9 mouse cellular contexts compared by ENCODE assay signal in genomic region chrX:137667011-137667410, GRCm38 (mm10).
A peak's percentile ranks its signal among the peaks of the same experiment; 100 is the strongest.
DNase-seq lines count a peak whose midpoint lies in the region; ATAC-seq lines count a peak whose summit lies in the region.
"Had no signal": no experiment of that assay in that cellular context is flagged by ENCODE, and none has a peak within 500 bp of the region (broad histone marks: within the 10 kb centered on the region; RNA-seq: fewer than 3 reads in every experiment).

No protein-coding gene starts in this region.

- no peak overlapping the region for H3K4me2 ChIP-seq in heart, embryonic 12.5 days
- H3K4me2 ChIP-seq: limb, embryonic 13.5 days had no signal

- WGBS in heart, embryonic 12.5 days, result 31% methylated on average over 2 of the region's 2 CpGs

- H3K27ac ChIP-seq in heart, embryonic 12.5 days (ENCODE audit: poor library complexity, severe bottlenecking), result no peak overlapping the region
- H3K27ac ChIP-seq: limb, embryonic 13.5 days had no signal

- no peak overlapping the region for H3K4me3 ChIP-seq in heart, embryonic 12.5 days
- H3K4me3 ChIP-seq: limb, embryonic 13.5 days had no signal

- no peaks in the 10 kb centered on the region for H3K4me1 ChIP-seq in heart, embryonic 12.5 days (replicated peaks)
- H3K4me1 ChIP-seq: limb, embryonic 13.5 days had no signal

- no peak overlapping the region for H3K9ac ChIP-seq in heart, embryonic 12.5 days
- H3K9ac ChIP-seq: limb, embryonic 13.5 days had no signal

- DNase-seq in heart, adult 8-10 months (ENCODE audit: low spot score), result peak; percentile 0
- peak; percentile 0 for DNase-seq in lung, postnatal 14 days
- DNase-seq in lung, postnatal 4 days, result no peak
- DNase-seq in embryo, embryonic 10 days (ENCODE audit: low spot score), result peak; percentile 52
- DNase-seq in right cerebral cortex, postnatal 10 days (ENCODE audit: low spot score in 2 of 2), result peak; percentile 17 to 28
- DNase-seq in gastrocnemius, adult 8-10 months (ENCODE audit: low spot score in 2 of 2), result no peak

- H3K9me3 ChIP-seq in heart, embryonic 12.5 days (replicated peaks), result no peaks in the 10 kb centered on the region
- H3K9me3 ChIP-seq: limb, embryonic 13.5 days had no signal

- H3K36me3 ChIP-seq in heart, embryonic 12.5 days, result no peaks in the 10 kb centered on the region
- H3K36me3 ChIP-seq: limb, embryonic 13.5 days had no signal

- no peak for ATAC-seq in heart, embryonic 12.5 days (ENCODE audit: insufficient number of reproducible peaks, low FRiP score)
- no peak for ATAC-seq in megakaryocyte, adult 5-6 weeks (ENCODE audit: poor library complexity, severe bottlenecking)

- H3K27me3 ChIP-seq in heart, embryonic 12.5 days (replicated peaks), result no peaks in the 10 kb centered on the region
- H3K27me3 ChIP-seq: limb, embryonic 13.5 days had no signal

Comparison
In these comparisons a context has a peak if more than half of its experiments do, and no peak if none do; other contexts are left out.
1. DNase-seq: peak in heart, adult 8-10 months (single experiment), lung, postnatal 14 days (single experiment), embryo, embryonic 10 days (single experiment) and right cerebral cortex, postnatal 10 days (2 of 2); none in lung, postnatal 4 days (0 of 2) and gastrocnemius, adult 8-10 months (0 of 2).